Mouse (Mus musculus): ENCODE results near the gene Amd1.
A peak's percentile ranks its signal among the peaks of the same experiment; 100 is the strongest.

The Amd1 gene

DNA sequence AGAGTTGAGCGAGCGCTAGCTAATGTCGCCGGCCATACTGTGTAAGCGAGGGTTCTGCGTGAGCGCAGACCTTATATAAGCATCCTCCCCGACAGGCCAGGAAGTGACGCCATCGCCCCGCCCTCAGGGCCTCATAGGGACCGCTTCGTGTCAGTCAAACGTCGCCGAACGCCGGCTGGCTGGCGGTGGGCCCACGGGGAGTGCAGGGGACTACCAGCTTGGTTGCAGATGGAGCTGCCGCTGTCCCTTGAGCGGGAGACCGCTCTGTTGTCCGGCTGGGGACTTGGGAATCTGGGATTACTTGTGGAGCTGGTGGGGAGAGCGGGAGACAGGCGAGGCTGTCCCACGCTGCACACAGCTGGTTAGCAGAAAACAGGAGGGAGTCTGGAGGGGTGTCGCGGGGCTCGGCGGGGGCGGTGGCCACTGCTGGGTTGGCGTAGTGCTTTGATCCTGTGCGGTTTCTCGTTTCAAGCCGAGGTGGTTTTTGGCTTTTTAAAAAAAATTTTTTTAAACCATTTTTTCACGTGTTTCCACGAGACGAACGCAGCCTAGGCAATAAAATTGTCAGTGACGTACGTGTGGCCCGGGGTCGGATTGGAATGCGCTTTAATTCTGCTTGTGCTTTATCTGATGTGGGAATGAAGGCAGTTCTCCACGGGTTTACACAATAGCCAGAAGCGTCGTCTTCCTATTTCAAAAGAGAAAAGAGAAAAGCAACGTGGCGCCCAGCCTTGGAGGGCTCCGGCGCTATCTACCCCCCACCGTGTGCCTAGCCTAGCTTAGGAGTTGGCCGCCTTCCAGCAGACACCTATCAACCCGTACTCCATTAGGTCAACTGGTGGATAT is at the start of gene Amd1:
TSS of gene Amd1 (minus strand) at position 47 of the 846 bp plus-strand sequence.
- DNase-seq (ENCODE audit: low read depth, low spot score) = peak; percentile 99

DNA sequence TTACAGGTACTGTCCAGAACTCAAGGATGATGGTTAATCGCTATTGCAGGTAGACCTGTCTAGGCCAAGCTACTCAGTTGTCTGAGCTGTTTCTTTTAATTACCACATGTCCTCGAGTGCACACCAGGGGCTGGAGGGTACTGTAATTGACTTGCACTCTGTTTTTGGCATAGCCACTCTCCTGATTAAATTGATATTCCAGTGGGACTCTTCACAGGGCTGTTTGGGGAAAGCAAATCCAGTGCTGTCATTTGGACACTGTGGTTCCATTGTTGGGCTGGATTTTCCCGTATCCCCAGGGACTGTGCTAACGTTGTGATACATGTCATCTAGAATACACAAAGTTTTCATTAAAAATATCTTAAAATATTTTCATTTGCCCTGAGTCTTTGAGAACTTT is 49.2 kb upstream of the Amd1 start:
- no peak for DNase-seq (ENCODE audit: low read depth, low spot score)

DNA sequence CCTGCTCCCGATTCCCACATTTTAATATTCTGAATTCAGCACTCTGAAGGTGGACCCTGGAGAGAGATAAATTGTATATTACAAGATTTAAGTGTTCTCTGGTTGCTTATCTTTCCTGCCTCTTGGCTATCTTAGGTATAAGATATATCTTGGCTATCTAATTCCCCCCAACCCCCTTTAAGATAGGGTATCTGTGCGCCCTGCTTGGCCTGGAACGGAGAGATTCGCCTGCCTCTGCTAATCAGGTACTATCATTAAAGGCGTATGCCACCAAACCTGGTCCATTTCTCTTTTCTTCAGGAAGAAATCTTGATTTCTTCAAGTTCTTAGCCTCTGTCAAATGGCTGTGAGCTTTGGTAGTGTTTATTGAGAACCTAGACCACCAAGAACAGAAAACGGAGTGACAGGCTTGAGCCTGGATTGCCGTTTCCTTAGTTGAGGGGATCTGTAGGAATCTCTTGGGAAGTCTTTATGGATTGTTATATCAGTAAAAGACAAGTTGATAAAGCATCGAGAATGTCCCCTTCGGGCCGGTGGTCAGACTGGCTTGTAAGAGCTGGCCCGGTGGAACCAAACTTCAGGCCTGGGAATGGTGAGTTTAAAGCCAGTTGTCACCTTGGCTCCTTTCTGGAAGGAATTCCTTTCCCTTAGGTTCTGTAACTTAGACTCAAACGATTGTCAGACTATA is 48.4 kb upstream of the Amd1 start:
- no peak for DNase-seq (ENCODE audit: low read depth, low spot score)

DNA sequence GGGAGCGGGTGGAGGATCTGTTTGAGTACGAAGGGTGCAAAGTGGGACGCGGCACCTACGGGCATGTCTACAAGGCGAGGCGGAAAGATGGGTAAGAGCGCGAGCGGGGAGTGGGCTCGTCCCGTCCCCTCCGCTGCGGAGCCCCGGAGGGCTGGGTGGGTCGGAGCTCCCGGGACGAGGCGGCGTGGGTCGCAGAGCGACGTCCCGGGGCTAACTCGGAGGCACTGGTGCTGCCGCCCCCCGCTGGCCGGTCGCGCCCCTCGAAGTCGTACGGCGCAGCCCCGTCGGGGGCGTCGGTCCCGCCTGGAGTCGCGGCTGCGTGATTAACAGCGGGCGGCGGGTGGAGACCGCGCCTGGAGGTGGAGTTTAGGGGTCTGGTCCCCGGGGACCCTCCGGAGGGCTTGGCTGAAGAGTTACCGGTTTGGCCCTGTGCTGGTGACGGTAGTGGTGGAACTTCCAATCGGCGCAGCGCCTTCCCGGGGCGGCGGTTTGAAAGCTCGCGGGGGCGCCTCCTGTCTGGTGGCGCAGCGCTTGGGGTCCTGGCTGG is 47.7 kb upstream of the Amd1 start:
- DNase-seq (ENCODE audit: low read depth, low spot score) = peak; percentile 69

DNA sequence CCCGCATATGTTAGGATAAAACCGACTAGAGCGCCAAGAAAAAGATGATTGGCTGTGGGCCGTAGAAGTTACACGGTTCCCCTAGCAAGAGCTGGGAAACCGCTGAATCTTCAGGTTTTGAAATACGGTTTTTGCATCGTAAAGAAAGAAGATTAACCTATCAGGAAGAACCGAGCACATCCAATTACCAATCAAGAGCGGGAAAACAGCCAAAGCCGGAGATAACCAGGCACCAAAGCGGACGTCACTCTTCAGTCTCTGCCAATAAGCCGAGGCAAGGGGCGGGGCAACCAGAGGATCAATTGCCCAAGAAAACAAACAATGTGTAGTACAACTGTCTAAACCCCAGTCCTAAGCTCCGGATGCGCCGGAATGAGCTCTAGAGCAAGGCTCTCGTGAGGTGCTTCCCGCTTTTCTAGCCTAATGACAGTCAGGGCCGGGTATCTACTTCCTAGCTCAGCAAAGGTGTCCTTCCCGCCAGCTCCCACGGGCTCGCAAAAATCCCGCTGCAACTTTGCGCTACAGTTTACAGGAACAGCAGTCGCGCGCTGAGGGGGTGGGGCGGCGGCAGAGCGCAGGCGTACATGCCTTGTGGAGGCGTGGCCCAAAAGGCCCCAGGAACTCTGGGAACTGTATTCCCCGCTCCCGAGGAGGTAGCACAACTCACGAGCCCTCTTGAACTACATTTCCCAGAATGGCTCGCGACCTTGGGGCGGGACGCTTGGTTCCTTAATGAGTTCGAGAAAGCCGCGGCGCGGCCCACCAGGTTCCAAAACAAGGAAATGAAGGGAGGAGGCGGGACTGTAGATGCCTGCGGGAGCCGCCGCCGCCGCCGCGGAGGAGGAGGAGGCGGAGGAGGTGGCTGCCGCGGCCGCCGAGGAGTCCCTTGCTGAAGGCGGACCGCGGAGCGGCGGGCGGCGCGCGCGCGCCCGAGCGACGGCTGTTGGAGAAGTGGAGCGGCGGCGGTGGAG is 46.9 kb upstream of the Amd1 start:
- peak; percentile 99 for DNase-seq (ENCODE audit: low read depth, low spot score)

DNA sequence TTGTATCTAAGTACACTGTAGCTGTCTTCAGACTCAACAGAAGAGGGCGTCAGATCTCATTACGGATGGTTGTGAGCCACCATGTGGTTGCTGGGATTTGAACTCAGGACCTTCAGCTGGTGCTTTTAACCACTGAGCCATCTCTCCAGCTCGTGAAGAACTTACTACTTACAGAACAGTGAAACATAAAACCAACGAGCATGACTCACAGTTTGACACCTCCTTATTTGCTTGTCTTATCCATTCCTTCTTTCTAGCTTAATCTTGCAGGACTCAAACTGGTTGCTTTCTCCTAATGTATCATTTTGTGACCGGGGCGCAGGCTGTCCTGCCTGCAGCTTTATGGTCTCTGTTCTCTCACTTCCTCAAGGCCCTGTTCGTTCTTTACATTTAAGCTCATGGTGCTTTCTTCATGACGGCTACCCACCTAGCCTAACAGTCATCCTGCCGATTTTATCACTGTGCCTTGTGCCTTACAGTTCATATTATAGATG is 45.5 kb upstream of the Amd1 start:
- DNase-seq (ENCODE audit: low read depth, low spot score) = no peak

DNA sequence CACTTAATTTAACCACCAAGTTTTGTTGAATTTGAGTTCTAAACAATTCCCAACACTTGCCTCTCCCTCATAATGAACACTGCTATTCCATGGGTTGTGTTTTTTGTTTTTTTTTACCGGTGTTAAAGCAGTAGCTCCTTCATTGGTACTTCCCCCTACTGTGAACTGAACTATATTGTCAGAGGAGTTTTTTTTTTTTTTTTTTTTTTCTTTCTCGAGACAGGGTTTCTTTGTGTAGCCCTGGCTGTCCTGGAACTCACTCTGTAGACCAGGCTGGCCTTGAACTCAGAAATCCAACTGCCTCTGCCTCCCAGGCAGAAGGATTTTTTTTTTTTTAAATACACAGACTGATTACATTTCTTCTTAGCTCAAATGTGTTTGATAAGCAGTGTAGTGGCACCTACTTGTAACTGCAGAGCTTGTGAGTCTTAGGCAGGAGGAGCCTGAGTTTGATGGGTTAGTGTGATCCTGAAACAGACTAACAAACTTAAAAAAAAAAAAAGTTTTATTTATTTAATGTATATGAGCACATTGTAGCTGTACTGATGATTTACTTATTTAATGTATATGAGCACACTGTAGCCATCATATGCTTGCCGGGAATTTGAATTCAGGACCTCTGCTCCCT is 44.9 kb upstream of the Amd1 start:
- DNase-seq (ENCODE audit: low read depth, low spot score) = no peak

DNA sequence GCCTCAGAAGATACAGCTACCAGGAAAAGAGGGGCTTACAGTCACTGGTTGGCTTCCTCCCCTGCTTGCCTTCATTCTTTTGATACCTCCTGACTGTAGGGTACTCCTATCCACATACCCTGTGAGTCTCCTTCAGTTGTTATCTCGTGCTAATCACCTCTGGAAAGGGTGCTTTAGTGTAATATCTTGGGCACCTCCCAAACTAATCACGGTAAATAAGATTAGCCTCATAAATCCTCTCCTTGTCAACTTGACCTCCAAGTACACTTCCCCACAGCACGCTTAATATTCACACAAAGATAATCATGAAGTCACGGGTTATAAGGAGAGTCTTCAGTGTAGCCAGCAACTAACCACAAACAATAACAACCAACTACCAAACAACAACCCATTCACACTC is 40.0 kb upstream of the Amd1 start:
- no peak for DNase-seq (ENCODE audit: low read depth, low spot score)

DNA sequence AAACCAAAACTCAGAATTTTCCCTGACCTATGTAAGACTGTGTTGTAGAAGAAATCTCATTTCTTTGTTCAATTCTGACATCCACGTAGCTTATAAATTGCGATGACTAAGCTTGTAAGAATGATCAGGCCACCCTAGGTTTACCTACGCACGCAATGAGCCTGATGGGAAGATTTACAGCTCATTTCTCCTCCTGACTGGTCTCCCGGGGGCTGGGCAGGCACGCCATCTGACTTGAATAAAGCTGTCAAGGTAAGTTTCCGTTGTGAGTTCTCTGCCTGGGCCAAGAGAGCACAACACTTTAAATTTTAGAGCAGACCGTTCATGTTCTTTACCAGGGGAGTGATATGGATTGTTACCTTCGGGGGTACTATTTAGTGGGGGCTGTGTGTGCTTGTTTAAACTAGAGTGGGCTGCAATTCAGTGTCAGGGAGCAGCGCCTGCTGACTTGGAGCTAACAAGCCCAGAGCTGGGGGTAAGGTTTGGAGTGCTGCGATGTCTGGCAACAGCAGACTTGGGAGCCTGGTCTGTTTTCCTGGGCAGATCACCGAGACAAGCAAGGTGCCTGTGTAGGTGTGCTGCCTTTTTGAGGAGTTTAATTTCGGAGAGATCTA is 37.5 kb upstream of the Amd1 start, which contains the start of gene Cdk19:
TSS of gene Cdk19 (plus strand) at position 214 of the 614 bp plus-strand sequence.
- peak; percentile 58 for DNase-seq (ENCODE audit: low read depth, low spot score)

DNA sequence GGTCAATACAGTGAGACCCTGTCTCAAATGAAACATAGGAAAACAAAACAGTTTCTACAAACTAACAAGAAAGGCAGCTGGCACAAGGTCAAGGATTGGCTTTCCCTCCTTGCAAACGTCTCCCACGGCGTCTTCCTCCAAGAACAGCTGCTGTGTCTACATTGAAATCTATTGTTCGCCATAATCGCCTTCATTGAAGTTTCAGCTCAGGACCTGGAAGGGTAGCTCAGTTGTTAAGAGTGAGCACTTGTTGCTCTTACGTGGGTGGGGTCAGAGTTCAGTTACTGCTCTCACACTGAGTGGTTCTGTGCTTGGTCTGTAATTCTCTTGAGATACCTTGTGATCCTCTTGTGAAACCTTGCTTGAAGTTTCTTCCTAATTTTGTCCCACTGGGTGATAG is 30.9 kb upstream of the Amd1 start:
- no peak for DNase-seq (ENCODE audit: low read depth, low spot score)

DNA sequence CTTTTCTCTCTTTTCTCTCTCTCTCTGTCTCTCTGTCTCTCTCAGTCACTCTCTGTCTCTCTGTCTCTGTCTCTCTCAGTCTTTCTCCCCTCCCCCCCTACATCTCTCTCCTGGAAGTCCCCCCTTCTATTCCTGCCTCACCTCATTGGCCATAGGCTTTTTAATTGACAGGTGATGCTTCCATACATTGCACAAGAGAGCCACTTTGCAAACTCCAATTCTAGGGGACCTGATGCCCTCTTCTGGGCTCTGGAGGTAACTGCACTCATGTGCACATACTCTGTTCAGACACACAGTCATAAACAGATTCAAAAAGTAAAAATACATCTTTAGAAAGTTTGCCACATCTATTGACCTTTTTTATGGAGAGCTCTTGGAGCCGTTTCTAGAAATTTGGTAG is 28.3 kb upstream of the Amd1 start:
- no peak for DNase-seq (ENCODE audit: low read depth, low spot score)

DNA sequence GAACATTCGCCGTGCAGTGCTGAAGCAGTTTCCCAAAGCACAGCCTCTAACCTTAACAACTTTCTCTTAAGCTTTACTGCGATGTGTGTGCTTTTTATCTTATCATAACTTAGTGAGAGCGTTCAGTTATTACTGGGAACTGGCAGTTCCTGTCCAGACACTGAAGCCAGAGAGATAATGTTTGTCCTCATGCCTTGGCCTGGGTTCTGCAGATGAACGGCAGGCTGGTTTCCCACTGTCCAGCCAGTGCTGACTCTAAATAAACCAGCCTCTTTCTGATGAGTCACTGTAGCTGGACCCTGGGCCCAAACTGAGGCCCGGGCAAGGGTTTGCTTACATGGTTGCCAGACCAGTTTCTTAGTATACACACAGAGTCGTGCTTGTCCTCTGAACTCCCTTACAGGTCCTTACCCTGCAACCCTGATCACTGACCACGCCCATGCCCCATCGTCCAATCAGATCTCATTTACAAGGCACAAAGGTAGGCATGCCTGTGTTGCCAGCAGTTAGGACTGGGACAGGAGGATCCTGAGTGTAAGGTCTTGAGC is 26.1 kb upstream of the Amd1 start:
- DNase-seq (ENCODE audit: low read depth, low spot score) = no peak

DNA sequence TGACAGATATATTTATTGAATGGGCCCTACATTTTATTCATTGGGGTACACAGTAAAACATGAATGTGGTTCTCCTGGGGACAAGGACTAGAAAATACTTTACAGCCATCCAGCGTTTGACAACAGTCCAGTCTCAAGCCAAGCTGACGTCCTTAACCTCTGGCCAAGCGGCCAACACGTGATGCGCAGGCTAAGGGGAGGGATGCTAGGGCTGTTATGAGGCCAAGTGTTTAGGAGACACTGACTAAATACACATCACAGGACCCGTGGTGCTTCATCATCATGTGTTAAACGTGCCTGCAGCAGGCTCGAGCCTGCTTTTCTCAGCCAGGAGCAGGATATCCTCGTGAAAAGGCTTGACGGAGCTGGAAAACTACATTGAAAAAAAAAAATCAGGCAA is 18.3 kb upstream of the Amd1 start:
- no peak for DNase-seq (ENCODE audit: low read depth, low spot score)

DNA sequence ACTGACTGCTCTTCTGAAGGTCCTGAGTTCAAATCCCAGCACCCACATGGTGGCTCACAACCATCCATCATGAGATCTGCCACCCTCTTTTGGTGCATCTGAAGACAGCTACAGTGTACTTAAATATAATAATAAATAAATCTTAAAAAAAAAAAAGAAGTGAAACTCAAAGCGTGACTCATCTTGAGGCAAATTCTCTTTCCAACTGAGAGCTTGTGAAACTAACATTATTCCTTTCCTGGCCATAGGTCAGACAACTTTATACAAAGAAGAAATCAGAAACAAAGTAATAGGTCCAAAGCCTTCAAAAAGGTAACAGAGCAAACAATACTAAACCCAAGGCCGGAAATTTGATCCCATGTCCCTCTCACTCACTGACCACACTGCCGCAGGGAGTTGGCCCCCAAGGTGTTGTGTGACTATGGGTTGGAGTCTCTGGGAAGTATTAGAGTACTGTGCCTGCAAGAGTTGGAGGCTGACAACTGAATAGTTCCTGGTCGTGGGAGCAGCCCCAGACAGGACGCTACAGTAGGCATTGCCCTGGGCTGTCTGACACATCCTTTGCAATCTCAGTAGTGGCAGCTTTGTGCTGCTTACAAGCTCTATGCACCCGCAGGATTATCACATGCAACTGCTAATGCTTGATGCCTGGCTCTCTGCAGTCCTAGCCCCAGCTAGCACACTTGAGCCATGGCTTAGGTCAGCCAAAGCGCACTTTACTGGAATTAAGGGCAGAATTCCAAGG is 15.0 kb upstream of the Amd1 start:
- DNase-seq (ENCODE audit: low read depth, low spot score) = no peak

DNA sequence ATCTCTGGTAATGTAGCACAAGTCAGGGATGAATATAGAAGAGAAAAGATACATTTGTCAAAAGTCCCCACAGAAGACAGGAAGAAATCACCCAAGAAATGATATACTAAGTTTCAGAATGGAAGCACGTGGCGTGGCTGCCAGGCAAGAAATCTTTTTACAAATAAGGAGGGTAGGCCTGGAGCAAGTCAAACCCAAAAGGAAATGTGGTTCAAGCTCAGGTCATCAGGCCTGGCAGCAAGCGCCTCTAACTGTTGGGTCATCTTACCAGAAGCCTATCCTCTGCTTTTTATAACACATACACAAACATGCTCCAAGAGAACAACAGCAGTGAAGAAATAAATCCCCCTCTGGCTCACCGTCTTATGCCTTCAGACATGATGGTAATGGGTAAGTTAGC is 10.8 kb upstream of the Amd1 start:
- DNase-seq (ENCODE audit: low read depth, low spot score) = no peak

DNA sequence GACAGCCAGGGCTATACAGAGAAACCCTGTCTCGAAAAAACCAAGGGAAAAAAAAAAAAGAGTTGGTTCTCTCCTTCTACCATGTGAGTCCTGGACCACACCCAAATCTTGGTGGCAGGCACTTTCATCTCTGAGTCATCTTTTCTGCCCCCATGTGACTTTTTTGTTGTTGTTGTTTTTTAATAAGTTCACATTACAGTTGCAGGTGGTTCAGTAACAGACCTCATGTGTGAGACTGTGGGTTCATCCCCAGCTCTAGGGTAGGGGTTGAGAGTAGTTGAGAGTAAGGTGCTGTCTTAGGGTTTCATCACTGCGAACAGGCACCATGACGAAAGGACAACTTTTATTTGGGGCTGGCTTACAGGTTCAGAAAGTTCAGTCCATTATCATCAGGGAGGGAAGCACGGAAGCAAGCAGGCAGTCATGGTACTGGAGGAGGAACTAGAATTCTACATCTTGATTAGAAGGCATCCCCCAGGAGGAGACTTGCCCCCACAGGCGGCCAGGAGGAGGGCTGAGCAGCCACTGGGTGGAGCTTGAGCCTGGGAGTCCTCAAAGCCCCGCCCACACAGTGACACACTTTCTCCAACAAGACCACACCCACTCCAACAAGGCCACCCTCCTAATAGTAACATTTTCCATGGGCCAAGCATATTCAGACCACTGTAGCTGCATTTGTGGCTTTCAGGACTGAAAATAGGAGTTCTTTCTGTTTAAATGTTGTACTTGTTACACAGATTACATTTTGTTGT is 8.1 kb upstream of the Amd1 start:
- DNase-seq (ENCODE audit: low read depth, low spot score) = no peak

DNA sequence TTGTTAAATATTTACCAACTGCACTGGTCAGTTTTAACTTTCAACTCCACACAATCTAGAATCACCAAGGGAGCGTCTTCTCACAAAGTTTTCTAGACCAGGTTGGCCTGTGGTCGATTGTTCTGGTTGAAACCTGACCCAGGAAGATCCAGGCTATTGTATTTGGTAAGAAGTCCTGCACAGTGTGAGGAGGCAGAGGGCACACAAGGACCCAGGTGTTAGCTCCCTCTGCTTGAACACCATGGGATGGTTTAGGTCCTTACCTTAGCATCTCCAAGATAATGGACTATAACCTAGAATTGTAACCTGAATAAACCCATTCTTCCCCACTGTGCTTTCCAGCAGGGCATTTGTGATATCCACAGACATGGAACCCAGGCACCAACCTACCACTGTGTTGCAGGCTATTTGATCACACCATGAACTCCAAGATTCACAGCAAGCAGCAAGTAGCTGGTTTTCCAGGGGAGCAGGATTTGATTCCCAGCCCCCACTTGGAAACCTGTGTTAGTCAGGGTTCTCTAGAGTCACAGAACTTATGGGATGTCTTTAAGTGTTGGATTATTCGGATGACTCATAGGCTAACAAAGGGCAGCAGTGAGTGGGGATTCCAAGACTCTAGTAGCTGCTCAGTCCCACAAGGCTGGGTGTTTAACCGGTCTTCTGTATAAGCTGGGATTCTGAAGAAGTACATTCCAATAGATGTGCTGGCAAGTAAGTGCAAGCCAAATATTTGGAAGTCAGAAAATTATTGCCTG is 6.0 kb upstream of the Amd1 start:
- no peak for DNase-seq (ENCODE audit: low read depth, low spot score)

DNA sequence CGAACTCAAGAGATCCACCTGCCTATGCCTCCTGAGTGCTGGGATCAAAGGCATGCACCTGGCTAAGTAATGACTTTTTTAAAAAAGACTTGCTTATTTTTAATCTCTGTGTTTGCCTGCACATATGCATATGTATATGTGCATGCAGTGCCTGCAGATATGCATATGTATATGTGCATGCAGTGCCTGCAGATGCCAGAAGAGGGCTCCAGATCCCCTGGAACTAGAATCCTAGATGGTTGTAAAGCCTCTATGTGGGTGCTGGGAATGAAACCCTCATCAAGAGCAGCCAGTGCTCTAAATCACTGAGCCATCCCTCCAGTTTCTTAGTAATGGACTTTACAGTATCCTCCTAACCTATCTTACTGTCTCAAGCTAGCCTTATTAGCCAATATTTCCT is 4.0 kb upstream of the Amd1 start:
- DNase-seq (ENCODE audit: low read depth, low spot score) = no peak

All from forelimb bud, embryonic 11.5 days (tissue).